Mouse (Mus musculus): Measurements from ENCODE around the gene Uba7. TPM values are rescaled to one million over a fixed set of nuclear protein-coding genes. Genes with fewer than 3 reads are reported as not detected.

Gene Uba7
- 179 TPM for polyA plus RNA-seq (2017; shearing (Covaris generic))

DNA sequence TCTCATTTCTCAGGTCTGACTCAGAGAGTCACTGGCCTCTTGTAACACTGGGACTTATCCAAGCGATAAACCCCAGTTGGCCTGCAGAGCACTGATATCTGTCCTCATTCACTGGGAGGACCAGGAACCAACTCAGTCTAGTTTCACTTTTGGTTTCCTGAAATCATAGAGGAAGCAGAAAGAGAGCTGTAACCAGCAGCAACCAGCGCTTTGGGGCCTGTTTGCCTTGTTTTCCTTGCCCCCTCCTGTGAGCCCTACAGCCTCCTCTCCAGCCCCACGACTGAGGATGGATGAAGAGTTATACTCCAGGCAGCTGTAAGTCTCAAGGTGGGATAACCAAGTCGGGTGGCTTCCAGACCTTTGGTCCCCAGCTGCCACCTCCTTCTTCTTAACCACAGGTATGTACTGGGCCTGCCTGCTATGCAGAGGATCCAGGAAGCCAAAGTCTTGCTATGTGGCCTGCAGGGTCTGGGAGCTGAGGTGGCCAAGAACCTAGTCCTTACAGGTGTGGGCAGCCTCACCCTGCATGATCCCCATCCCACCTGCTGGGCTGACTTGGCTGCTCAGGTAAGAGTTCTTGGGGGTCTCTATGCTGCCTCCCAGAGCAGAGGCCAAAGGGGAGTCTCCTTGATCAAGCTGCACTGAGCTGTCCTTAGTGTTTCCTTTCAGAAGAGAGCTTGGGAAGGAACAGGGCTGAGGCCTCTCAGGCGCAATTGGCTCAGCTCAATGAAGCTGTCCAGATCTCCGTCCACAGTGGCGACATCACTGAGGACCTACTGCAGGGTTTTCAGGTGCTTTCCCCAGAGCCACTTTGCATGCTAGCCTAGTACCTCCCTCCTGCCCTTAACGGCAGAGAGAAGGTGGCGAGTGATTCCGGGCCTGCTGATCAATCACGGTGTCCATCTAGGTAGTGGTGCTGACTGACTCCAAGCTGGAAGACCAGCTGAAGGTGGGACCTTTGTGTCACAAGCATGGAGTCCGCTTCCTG is at the start of gene Uba7:
TSS of gene Uba7 (plus strand) at position 107 of the 988 bp plus-strand sequence.

DNA sequence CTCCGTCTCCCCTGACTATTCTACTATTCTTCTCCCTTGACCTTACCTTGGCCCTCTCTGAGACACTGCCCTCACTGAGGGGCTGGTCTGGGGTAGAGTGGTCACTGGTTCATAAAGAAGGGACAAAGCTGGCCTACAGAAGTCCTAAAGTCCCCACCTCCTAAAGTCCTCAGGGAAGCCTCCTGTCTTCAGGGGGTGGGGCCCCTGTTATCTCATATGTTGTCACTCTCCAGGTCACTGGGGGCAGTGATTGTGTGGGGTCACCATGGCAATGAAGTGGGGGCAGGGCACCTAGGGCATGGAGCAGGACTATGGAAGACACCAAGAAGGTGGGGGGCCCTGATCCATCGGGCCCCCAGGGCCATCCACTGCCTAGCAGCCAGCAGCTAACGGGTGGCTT is 47.1 kb upstream of the Uba7 start, which contains the start of gene Actl11:
TSS of gene Actl11 (plus strand) at position 301 of the 400 bp plus-strand sequence.

GRCm38 (mm10) chr9:107935374-107935773 is 39.9 kb upstream of the Uba7 start, which contains the start of gene Camkv:
Camkv (plus strand) TSS chr9:107935674.

GRCm38 (mm10) chr9:107949922-107950235 is 25.4 kb upstream of the Uba7 start, which contains the start of gene Traip:
Traip (plus strand) TSS chr9:107950136.

DNA sequence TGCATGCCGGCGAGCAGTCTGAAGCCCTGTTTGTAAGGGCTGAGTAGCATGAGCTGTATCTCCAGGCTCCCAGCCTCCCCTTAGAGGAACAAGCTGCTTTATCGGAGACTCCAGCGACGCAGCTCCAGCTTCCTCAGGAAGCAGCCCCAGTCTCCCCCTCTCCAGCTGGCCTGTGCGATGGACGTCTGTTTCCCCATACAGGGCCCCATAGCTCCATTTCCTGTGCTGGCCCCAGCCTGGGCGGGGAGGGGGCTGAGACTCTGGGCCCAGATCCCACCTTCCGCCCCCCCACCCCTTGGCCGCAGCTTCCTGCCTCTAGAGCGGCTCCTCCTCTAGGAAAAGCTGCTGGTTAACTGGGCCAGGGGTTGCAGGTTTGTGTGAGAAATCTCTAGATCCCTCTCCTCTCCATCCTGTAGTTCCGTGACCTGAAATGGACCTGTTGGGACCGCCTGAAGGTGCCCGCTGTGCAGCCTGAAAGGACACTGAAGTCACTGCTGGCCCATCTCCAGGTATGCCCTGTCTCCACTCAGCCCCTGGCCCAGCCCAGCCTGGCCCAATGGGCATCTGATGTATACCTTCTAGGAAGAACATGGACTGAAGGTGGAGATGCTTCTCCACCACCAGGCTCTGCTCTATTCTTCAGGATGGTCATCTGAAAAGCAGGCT is 7.5 kb downstream of the Uba7 start, which contains the start of gene Gm20661:
TSS of gene Gm20661 (plus strand) at position 378 of the 666 bp plus-strand sequence.

GRCm38 (mm10) chr9:107985131-107986119 is 10.1 kb downstream of the Uba7 start, which contains the start of gene Inka1:
Inka1 (minus strand) TSS chr9:107985879.

DNA sequence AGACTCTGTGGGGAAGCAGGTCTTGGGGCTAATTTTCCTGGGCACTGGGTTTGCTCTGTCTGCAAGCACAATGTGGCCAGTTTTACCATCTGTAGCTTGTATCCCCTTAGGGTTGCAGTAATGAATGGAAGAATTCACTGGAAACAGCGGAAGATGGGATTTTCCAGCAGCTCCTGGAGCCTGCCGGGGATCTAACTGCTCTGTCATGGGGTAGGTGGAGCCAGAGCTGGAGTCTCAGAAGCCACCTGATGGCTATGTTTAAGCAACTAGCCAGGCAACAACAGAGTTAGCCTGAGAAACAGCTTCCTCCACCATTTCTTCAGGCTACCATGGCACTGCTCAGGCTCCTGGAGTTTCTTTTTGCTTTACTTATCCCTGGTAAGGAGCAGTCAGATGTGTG is 16.9 kb downstream of the Uba7 start, which contains the start of gene Cdhr4:
TSS of gene Cdhr4 (plus strand) at position 301 of the 400 bp plus-strand sequence.

GRCm38 (mm10) chr9:107996049-107996448 is 20.7 kb downstream of the Uba7 start, which contains the start of gene Gm20662:
Gm20662 (plus strand) TSS chr9:107996349.

GRCm38 (mm10) chr9:108001922-108002770 is 26.8 kb downstream of the Uba7 start, which contains the start of gene Ip6k1:
Ip6k1 (plus strand) TSS chr9:108002501.

Other genes starting within 250 kb of the Uba7 start
- 309 TPM for gene Rbm5, start 204.5 kb upstream of the Uba7 start, polyA plus RNA-seq (2017; shearing (Covaris generic))
- 128 TPM for gene Rbm6, start 102.3 kb upstream of the Uba7 start, polyA plus RNA-seq (2017; shearing (Covaris generic))
- 27.7 TPM for gene Mon1a, start 87.4 kb upstream of the Uba7 start, polyA plus RNA-seq (2017; shearing (Covaris generic))
- 0.25 TPM for gene Mst1r, start 68.6 kb upstream of the Uba7 start, polyA plus RNA-seq (2017; shearing (Covaris generic))
- not detected for gene Actl11, start 47.0 kb upstream of the Uba7 start, polyA plus RNA-seq (2017; shearing (Covaris generic))
- not detected for gene Camkv, start 39.8 kb upstream of the Uba7 start, polyA plus RNA-seq (2017; shearing (Covaris generic))
- 4.1 TPM for gene Traip, start 25.4 kb upstream of the Uba7 start, polyA plus RNA-seq (2017; shearing (Covaris generic))
- not detected for gene Gm20661, start 7.6 kb downstream of the Uba7 start, polyA plus RNA-seq (2017; shearing (Covaris generic))
- gene Inka1, start 10.4 kb downstream of the Uba7 start, polyA plus RNA-seq (2017; shearing (Covaris generic)) = 1.8 TPM
- gene Cdhr4, start 17.0 kb downstream of the Uba7 start, polyA plus RNA-seq (2017; shearing (Covaris generic)) = 0.60 TPM
- not detected for gene Gm20662, start 20.8 kb downstream of the Uba7 start, polyA plus RNA-seq (2017; shearing (Covaris generic))
- 202 TPM for gene Ip6k1, start 27.0 kb downstream of the Uba7 start, polyA plus RNA-seq (2017; shearing (Covaris generic))
- 14.5 TPM for gene Gmppb, start 73.7 kb downstream of the Uba7 start, polyA plus RNA-seq (2017; shearing (Covaris generic))
- 0.85 TPM for gene Amigo3, start 77.7 kb downstream of the Uba7 start, polyA plus RNA-seq (2017; shearing (Covaris generic))
- gene Mst1, start 104.9 kb downstream of the Uba7 start, polyA plus RNA-seq (2017; shearing (Covaris generic)) = 2.0 TPM
- 116 TPM for gene Rnf123, start 107.8 kb downstream of the Uba7 start, polyA plus RNA-seq (2017; shearing (Covaris generic))
- gene Apeh, start 119.1 kb downstream of the Uba7 start, polyA plus RNA-seq (2017; shearing (Covaris generic)) = 71.3 TPM
- gene Bsn, start 214.9 kb downstream of the Uba7 start, polyA plus RNA-seq (2017; shearing (Covaris generic)) = 0.12 TPM

All from naive thymus-derived CD4-positive, alpha-beta T cell, adult 5 months (primary cell).